Mouse (Mus musculus): ENCODE data around the gene Bag5.

DNA sequence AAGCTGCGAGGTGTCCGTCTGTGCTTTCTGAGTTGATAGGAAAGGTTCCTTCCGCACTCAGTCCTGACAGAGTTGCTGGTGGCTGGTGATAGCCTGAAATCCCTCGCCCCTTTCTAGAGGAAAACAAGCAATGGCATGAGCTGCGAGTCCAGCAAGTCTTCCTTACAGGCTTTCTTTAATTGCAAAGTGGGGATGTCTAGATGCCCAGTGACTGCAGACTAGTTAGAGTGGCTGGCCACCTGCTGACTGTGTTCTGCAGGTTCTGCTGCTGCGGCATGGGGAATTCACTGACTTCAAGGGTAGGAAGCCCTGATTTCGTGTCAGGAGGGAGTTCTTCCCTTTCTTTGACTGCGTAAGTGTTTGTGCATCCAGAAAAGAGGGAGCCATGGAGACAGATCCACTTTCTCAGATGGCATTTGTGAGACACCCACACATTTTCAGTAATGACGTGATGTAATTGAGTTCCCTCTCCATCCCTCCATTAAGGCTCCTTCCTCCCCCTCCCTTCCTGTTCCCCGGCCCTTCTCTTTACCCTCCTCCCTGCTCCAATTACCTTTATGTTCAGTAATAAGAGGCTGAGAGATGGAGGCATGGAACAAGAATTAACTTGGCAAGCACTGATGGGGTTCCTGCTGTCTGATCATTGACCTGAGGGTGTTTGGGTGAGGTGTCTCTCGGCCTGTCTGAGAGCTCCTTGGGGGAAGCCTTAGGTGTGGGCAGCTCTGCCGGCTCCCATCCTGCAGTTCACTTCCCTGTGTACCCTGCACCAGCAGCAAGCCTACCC lies 12.5 kb upstream of the Bag5 start:
- no peak for TF ChIP-seq POLR2A (IDR thresholded peaks at IDR 0.05; ENCODE audit: insufficient read depth, low read depth, low read length)
- no peak for TF ChIP-seq CTCF (IDR thresholded peaks at IDR 0.05)
